Mouse (Mus musculus) erythroblast, embryonic 14.5 days (primary cell): ENCODE results near the gene Serpina16. TPM values are rescaled to one million over a fixed set of nuclear protein-coding genes. Genes with fewer than 3 reads are reported as not detected.

Source experiments
- H3K27me3 ChIP-seq: 2 replicates; pipeline ENCODE4 v1.6.1; 2012; ENCODE audit warnings: inconsistent platforms; ENCODE audit not compliant: control insufficient read depth
- H3K36me3 ChIP-seq: 2 replicates; pipeline ENCODE4 v1.6.1; 2012; ENCODE audit warnings: mild to moderate bottlenecking, inconsistent platforms; ENCODE audit not compliant: control insufficient read depth
- H3K4me1 ChIP-seq: 2 replicates; pipeline ENCODE4 v1.6.1; 2012; ENCODE audit warnings: inconsistent platforms; ENCODE audit not compliant: control insufficient read depth
- H3K4me3 ChIP-seq: replicated peaks from 2 replicates; pipeline ENCODE3; 2012; ENCODE audit warnings: moderate library complexity, mild to moderate bottlenecking, inconsistent platforms
- H3K9me3 ChIP-seq: 2 replicates; pipeline ENCODE4 v1.6.1; 2012; ENCODE audit warnings: low read length, inconsistent platforms, mixed read lengths; ENCODE audit not compliant: control insufficient read depth
- GATA1 ChIP-seq: IDR thresholded peaks from 2 replicates; pipeline ENCODE4 v1.6.1; 2012; ENCODE audit warnings: low read length, inconsistent platforms, mixed read lengths
- TAL1 ChIP-seq: IDR thresholded peaks from 3 replicates; pipeline ENCODE4 v1.6.1; 2012; ENCODE audit warnings: low read length, inconsistent platforms, mixed read lengths
- polyA plus RNA-seq: library from polyadenylated mRNA; stranded (reverse); fragments of >175 nt; gene quantifications from 2 replicates; pipeline ENCODE4 v1.2.3, GENCODE M21; 2012

The Serpina16 gene
- polyA plus RNA-seq: not detected in 2 replicates

DNA sequence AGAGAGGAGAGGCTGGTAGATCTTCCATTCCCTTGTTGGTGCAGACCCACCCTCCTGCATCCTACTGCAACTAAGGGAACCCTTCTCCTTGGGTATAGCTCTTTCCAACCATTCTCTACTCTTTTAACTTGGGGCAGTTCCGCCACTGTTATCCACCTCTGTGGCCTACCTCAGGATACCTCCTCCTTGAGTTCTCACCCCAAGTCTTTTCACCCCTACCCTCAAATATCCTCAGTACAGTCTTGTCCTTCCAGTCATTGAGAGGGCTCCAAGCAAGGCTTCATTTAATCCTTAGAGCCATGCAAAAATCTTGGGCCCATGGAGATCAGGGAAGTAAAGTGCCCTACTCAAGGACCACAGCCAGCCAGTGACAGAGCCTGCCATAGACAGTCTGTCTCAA, at the start of gene Serpina16:
TSS of gene Serpina16 (minus strand) at position 101 of the 400 bp plus-strand sequence.
- Histone ChIP-seq H3K4me1 (no peaks in the 10 kb centered on the region), H3K4me3 (no peak within 1 kb of the TSS), H3K27me3 (no peaks in the 10 kb centered on the region), H3K9me3 (peaks cover 12% of the 10 kb centered on the region; the same call in 1 of the 2 replicates), H3K36me3 (no peaks in the 10 kb centered on the region)
- TF ChIP-seq TAL1: no peak
- no peak for TF ChIP-seq GATA1

DNA sequence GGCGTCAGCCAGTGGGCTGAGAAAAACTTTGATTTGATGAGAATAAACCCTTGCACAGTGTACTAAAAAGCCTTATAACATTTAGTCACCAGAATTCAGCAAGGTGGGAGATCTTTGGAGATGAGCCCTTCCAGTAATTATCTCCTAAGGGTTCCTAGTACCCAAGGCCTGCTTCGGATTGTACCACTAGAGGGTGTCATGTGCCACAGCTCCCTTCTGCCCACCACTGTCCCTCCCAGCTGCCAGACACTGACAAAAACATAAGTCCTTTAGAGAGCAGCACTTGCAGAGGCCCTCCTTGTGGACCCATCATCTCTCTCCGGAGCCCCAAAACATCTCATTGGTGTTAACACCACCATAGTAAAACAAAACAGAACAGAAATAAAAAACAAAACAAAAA, 35.6 kb upstream of the Serpina16 start:
- Histone ChIP-seq H3K9me3 (peaks cover 9% of the 10 kb centered on the region; the same call in 1 of the 2 replicates), H3K27me3 (no peaks in the 10 kb centered on the region), H3K4me1 (no peaks in the 10 kb centered on the region), H3K36me3 (no peaks in the 10 kb centered on the region), H3K4me3 (no peak overlapping the region)
- TF ChIP-seq GATA1 (no peak), TAL1 (no peak)

DNA sequence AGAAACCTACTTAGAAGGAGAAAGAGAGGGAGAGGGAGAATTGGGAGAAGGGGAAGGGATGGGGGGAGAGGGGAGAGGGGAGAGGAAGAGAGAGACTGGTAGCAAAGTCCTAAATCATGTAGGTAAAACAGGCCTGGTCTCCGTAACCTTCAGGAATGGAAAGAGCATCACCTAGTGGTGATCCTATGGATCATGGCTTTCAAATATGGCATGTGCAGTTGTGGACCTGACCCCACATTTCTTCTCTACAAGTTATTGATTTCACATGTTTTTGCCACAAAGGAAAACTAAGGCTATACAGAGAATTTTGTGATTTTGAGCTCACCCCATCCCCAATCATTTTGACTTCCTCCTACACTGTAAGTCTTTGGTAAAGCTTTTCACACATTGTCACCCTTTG, 34.5 kb upstream of the Serpina16 start:
- TF ChIP-seq TAL1: no peak
- TF ChIP-seq GATA1: no peak
- H3K4me3 ChIP-seq: no peak overlapping the region
- H3K27me3 ChIP-seq: no peaks in the 10 kb centered on the region
- H3K4me1 ChIP-seq: no peaks in the 10 kb centered on the region
- H3K36me3 ChIP-seq: no peaks in the 10 kb centered on the region
- H3K9me3 ChIP-seq: peaks cover 9% of the 10 kb centered on the region

GRCm38 (mm10) chr12:103706113-103706512, 30.2 kb upstream of the Serpina16 start:
- Histone ChIP-seq H3K27me3 (no peaks in the 10 kb centered on the region), H3K4me3 (no peak overlapping the region), H3K4me1 (no peaks in the 10 kb centered on the region), H3K36me3 (no peaks in the 10 kb centered on the region), H3K9me3 (peaks cover 27% of the 10 kb centered on the region)
- no peak for TF ChIP-seq TAL1

DNA sequence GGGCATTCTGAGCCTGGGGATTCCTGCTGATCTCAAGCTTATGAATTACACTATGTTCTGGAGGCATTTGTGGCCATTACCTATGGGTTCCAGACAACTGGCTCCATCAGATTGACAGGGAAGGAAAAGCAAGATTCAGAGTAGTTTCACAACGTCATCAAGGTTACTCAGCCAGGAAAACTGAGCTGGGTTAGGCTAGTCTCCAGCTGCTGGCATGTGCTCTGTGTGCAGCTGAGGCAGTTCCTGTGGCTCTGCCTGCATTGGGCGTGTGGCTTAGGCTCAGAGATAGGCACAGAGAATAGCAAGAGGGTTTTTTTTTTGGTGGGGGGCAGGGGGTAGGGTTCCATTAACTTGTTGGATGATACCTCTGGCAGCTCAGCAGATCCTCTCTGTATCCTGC, 29.6 kb upstream of the Serpina16 start:
- no peaks in the 10 kb centered on the region for H3K27me3 ChIP-seq

DNA sequence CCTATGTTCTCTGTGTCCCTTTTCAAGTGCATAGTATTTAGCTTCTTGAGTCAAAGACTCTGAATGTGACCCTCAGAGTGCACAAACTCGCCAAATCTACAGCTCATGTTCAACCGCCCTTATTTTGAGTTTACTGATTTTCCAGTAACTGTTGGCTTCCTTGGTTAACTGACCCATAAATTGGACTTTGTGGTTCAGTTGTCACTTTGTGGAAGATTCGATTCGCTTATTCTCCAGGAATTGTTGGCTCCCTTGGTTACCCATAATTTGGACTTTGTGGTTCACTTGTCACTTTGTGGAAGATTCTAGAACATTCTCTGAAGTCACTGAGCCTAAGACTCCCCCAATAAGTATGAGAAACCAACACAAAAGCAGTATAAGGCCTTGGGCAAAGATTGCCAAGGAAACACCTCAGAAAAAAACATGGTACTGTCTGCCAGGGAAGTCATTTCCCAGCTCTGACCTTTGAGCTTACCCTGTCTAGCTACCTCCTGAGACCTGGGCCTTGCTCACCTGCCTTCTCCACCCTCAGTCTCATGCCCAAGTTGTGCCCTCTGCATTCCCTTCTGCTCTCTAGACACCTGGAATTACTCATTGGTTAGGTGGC, 24.3 kb upstream of the Serpina16 start:
- no peak overlapping the region for H3K4me3 ChIP-seq
- peaks cover 34% of the 10 kb centered on the region for H3K9me3 ChIP-seq
- H3K36me3 ChIP-seq: no peaks in the 10 kb centered on the region
- TF ChIP-seq TAL1 (no peak), GATA1 (no peak)
- no peaks in the 10 kb centered on the region for H3K27me3 ChIP-seq
- no peaks in the 10 kb centered on the region for H3K4me1 ChIP-seq

More for the DNA sequence above, 29.6 kb upstream of the Serpina16 start:
- no peaks in the 10 kb centered on the region for H3K36me3 ChIP-seq
- no peak for TF ChIP-seq TAL1
- no peak for TF ChIP-seq GATA1
- peaks cover 27% of the 10 kb centered on the region for H3K9me3 ChIP-seq
- H3K4me3 ChIP-seq: no peak overlapping the region
- no peaks in the 10 kb centered on the region for H3K4me1 ChIP-seq

- Histone ChIP-seq H3K4me1 (no peaks in the 10 kb centered on the region), H3K27me3 (no peaks in the 10 kb centered on the region), H3K4me3 (no peak within 1 kb of the TSS), H3K36me3 (no peaks in the 10 kb centered on the region), H3K9me3 (peaks cover 33% of the 10 kb centered on the region)
- TF ChIP-seq TAL1 (no peak), GATA1 (no peak)
These were observed 19.5 kb upstream of the Serpina16 start, which contains the start of gene Serpina1f for GRCm38 (mm10) chr12:103695429-103695828. TSS of gene Serpina1f (minus strand) at chr12:103695529.

DNA sequence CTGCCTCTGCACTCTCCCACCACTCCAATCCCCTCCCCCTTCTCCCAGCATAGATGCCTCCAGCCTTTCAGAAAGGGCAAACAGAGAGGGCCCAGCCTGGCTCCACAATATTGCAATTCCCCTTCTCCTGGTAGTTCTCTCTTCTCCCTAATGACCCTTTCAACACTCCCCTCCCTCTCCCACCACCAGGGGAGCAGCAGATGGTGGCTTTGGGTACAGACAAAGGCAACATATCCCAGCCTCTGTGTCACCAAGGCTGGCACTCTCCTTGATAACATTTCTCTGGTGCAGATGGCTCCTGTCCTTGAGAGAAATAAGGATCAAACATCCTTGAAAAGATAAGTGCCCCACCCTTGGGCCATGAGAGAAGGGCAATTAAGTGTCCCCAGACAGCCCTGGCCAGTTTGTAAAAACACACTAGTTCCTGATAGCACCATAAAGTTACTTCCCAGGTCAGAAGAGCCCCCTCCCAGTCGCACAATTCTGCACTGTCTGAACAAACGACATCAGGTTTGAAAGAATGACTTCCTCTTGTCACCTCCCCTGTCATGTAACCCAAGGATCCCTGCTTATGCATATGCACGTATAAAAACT, 12.4 kb upstream of the Serpina16 start:
- TF ChIP-seq GATA1 (no peak), TAL1 (no peak)
- H3K36me3 ChIP-seq: no peaks in the 10 kb centered on the region
- no peak overlapping the region for H3K4me3 ChIP-seq
- no peaks in the 10 kb centered on the region for H3K4me1 ChIP-seq
- no peaks in the 10 kb centered on the region for H3K27me3 ChIP-seq
- peaks cover 28% of the 10 kb centered on the region for H3K9me3 ChIP-seq

GRCm38 (mm10) chr12:103687021-103687420, 11.1 kb upstream of the Serpina16 start:
- no peaks in the 10 kb centered on the region for H3K4me1 ChIP-seq
- H3K36me3 ChIP-seq: no peaks in the 10 kb centered on the region
- TF ChIP-seq GATA1 (no peak), TAL1 (no peak)
- no peak overlapping the region for H3K4me3 ChIP-seq
- no peaks in the 10 kb centered on the region for H3K27me3 ChIP-seq
- H3K9me3 ChIP-seq: peaks cover 27% of the 10 kb centered on the region
